Mouse (Mus musculus) mammary gland, adult 2 months (tissue): ENCODE measurements around the gene Gm3373. TPM values are rescaled to one million over a fixed set of nuclear protein-coding genes. Genes with fewer than 3 reads are reported as not detected.

ENCODE experiments used
- polyA plus RNA-seq: library from polyadenylated mRNA; depleted of rRNA; stranded (reverse); fragments of >200 nt; gene quantifications from 2 replicates; pipeline ENCODE4 v1.2.3, GENCODE M21; 2012; ENCODE audit warnings: low replicate concordance; rRNA removed

Gm3373 gene
- 0.08 and 0.26 TPM in 2 replicates for polyA plus RNA-seq

GRCm38 (mm10) chr14:5741477-5741876 lies at the start of gene Gm3373:
Gene Gm3373 (minus strand): TSS chr14:5741577.

DNA sequence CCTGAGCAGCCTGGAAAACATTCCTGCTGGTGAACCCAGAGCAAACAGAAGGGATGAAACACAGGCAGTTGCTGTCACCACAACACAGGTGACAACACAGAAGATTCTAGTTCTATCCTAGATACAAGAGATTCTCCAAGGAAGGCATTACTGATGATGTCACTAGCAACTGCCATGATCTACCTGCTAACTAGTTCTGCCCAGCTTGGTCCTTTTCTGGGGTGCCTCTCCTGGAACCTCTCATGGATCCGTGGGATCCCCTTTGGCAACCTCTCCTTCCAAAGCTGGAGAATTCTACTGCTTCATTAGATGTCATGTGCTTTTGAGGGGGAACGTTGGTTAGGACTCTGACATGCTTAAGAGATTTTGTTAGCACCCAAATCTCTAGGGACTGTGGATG lies 54.0 kb downstream of the Gm3373 start, which contains the start of gene Gm9603:
TSS of gene Gm9603 (minus strand) at position 101 of the 400 bp plus-strand sequence.

Other genes starting within 250 kb of the Gm3373 start
- 0.20 TPM in 1 of 2 replicates, not detected in the other for gene Gm3488, start 239.9 kb downstream of the Gm3373 start, polyA plus RNA-seq
- gene Gm3532, start 203.1 kb downstream of the Gm3373 start, polyA plus RNA-seq, result not detected in 2 replicates
- gene Gm8265, start 108.5 kb downstream of the Gm3373 start, polyA plus RNA-seq, result not detected in 2 replicates
- not detected in 2 replicates for gene Gm9603, start 54.1 kb downstream of the Gm3373 start, polyA plus RNA-seq
- gene Gm3383, start 66.4 kb upstream of the Gm3373 start, polyA plus RNA-seq, result 0.16 and 0.26 TPM in 2 replicates
- not detected in 2 replicates for gene Gm3424, start 88.8 kb upstream of the Gm3373 start, polyA plus RNA-seq
- not detected in 2 replicates for gene Gm8237, start 138.8 kb upstream of the Gm3373 start, polyA plus RNA-seq
- gene Gm3248, start 220.2 kb upstream of the Gm3373 start, polyA plus RNA-seq, result 0.10 and 0.30 TPM in 2 replicates
- gene Gm3453, start 237.6 kb upstream of the Gm3373 start, polyA plus RNA-seq, result not detected in 2 replicates